Mouse (Mus musculus) lung, postnatal 36 days (tissue): ENCODE results near the gene Mkrn1.
"Not testable (repeated sequence)": the region's sequence is repeated elsewhere in the genome, so short reads cannot be mapped to it uniquely, and the experiment has no call there.

ENCODE experiments used
- DNase-seq: peaks from one replicate; pipeline ENCODE4 v3.0.0; 2022; ENCODE audit warnings: mixed read lengths

Gene Mkrn1

DNA sequence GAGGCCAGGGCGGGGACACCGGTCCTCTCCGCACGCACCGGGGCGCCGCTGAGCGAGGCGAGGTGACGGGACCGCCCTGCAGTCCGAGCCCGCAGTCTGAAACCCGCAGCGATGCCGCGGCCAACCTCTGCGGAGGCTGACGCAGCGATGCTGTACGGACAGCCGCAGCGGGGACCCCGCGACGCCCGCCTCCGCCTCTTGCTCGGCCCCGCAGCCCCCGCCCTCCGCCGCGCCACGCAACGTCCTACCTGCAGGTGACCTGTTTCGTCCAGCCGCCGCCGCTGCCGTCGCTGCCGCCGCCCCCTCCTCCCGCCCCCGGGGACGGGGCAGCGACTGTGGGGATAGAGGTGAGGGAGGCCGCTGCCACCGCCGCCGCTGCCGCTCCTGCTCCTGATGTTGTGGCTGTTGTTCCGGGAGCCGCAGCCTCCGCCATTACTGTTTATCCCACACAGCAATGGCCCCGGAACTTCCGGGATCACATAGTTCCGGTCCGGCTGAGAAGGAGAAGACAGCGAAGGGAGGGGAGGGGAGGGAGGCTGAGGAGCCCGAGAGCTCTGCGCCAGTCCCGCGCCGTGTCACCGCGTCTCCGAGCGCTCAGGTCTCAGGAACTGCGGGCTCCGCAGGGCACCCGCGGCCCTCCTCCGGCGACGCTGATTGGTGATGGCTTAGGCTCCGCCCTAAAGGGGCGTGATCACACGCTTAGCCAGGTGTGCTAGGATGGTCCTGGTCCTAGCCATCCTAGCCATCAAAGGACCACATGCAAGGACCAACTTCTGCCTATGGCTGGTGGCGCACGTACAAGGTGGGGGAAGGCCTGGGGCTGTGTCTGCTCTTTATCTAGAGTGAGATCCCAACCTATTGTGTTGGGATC is at the start of gene Mkrn1:
Mkrn1 (minus strand) TSS at position 612 of the 871 bp plus-strand sequence.
- peak; percentile 86 for DNase-seq

DNA sequence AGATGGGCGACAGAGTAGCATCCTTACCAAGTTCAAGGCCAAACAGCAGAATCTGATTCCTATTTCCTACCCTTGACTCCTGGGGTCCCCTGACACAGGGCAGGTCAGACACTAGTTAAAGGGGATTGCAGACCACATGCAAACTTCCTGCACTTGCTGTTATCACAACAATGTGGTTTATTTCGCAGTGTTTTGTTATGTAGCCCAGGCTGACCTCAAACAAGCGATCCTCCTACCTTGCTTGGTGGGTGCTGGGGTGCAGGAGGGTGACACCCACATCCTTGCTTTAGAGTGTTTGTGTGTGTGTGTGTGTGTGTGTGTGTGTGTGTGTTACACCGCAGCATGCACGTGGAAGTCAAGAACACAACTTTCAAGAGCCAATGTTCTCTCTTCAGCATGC is 49.2 kb upstream of the Mkrn1 start:
- DNase-seq = no peak

DNA sequence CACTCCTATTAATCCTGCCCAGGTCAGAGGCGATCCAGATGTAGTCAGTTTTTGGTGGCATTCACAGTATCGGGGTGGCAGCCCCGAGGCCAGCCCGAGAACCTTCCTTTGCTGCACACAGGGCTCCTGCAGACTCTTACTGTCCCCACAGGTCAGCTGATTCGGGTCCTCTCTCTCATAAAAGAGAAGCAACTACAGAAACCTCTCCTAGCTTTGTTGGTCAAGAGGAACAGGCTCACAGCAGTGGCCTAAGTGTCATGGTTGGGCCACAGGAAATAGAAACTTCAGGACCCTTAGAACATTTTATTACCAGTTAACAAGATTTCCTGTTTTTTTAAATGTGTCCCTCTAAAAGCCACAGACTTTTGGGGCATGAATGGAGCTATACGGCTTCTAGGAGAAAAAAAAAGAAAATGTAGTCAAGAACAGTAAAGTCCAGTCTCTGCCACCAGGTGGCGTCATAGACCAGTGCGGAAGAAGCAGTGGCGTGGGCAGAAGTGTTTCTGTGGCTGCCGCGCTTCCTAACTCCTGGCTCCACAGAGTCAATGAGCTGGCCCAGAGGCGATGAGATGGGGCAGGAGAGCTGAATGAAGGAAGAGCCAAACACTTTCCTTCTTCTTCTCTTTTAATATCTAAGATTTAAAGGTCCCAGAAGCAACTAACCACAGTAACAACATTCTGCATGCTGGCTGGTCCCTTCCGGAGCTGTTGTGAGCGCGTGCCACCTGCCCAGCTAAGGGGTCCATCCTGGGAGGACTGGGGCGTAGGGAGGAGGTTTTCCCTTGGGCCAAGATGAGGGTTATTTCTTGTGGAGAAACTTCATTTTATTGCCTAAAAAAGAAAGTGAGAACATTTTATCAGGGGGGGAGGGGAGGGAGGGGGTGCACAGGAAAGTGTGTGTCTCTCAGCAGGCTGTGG is 42.6 kb upstream of the Mkrn1 start:
- peak; percentile 92 for DNase-seq

- DNase-seq = peak; percentile 27
Measured at GRCm38 (mm10) chr6:39460040-39460439, 39.8 kb upstream of the Mkrn1 start.

DNA sequence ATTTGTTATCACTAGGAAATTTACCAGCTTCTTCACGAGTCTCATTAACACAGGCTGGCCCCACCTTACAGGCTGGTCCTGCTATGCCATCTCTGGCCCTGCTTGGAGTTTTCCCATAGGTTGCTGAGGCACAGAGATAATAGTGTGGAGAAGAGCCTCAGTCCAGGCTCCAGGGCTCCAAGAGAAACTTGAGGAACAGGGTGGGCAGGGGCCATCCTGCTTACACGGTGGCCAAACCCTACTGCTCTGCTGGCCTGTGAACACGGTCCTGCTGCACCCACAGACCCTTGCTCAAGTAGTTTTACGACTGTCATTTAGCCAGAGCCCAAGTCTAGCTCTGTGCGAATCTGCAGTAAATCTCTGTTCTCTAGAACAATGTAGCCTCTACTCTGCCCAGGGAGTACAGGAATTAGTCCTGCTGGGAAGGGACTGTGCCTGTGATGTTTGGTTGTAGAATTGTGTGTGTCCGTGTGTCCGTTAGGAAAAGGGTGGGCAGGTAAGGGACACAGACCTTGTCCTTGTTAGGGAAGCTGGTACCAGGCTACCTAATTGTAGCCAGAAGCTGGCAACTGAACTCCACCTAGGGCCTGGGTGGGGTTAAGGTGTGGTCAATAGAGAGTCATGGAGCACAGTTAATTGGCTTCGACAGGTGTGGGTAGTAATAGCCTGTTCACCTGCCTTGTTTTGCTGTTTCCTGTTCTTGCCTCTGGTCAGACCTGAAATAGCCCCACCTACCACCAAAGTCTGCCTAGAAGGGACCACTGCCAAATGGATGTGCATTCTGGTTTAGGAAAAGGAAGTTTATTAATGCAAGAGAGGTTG is 35.3 kb upstream of the Mkrn1 start:
- no peak for DNase-seq

DNA sequence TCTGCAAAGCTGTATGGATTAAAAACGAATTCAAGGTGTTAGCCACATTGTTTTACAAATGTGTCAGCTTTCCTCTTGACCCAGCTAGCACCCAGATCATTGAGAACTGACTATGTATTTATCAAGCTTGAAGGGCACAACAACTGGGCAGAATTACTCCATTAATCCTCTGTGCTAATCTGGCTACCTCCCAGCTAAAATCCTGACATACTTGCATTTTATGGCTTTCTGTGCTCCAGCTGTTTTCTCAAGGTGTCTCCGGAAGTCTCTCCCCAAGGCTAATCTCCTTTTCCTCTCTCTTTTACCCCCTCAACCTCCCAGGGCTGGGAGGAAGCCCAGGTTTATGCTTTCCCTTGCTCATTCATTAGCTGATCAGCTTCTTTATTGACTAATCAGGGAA is 34.4 kb upstream of the Mkrn1 start:
- no peak for DNase-seq

DNA sequence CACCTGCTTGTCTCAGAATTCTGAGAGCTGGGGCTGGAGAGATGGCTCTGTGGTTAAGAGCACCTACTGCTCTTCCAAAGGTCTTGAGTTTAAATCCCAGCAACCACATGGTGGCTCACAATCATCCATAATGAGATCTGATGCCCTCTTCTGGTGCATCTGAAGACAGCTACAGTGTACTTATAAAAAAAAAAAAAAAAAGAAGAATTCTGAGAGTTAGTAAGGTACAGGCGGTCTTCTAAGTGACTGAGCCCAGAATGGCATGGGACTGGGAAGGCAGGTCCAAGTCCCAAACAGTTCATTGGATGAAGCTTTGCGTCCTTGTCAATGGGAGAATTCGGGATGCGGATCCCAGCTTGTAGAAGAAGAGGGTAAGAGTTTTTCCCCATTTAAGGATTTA is 33.3 kb upstream of the Mkrn1 start:
- DNase-seq = no peak

DNA sequence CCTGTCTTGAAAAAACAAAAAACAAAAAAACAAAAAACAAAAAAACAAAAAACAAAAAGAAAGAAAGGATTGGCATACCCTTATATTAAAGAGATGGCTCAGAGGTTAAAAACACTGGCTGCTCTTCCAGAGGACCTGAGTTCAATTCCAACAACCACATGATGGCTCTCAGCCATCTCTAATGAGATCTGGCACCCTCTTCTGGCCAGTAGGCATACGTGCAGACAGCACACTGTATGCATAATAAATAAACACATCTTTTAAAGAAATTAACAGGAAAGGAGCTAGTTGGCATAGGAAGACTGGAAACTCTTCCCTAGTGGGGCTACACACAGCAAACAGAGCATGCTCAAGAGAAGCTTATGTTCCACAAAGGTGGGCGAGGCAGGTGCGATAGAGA is 30.8 kb upstream of the Mkrn1 start:
- DNase-seq = no peak

- no peak for DNase-seq
Measured at GRCm38 (mm10) chr6:39450580-39450979, 30.3 kb upstream of the Mkrn1 start.

GRCm38 (mm10) chr6:39447429-39448185 is 27.3 kb upstream of the Mkrn1 start:
- no peak for DNase-seq

DNA sequence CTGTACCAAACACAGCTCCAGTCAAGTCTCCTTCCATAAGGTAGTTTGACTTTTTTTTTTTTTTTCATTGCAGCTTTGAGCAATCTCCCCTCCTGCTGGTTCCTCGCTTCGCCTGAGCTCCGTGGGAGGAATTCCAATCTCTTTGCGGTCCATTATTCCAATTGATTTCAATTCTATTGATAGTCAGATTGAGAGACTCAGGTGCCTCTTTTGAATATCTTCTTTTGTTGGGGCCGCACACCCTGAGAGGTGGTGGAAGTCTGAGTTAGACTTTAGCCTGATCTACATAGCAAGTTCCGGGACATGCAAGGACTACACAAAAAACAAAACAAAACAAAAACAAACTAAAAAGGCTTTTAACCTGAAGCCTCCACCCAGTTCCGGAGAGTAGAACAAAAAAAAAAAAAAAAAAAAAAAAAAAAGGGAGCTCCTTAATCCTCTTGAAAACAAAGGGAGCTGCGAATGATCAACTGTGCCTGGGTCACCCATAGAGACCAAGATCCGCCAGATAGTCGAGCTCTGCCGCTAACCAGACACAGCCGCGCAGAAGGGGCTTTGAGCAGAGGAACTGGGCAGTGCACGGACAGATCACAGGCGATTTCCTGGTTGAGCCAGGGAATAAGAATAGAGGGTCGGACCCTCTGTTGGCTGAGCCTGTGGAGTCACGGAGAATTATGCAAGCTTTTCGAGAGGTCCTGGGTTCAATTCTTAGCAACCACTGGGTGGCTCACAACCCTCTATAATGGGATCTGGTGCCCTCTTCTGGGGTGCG is 25.7 kb upstream of the Mkrn1 start:
- no peak for DNase-seq

GRCm38 (mm10) chr6:39442786-39443287 is 22.6 kb upstream of the Mkrn1 start:
- DNase-seq = no peak

DNA sequence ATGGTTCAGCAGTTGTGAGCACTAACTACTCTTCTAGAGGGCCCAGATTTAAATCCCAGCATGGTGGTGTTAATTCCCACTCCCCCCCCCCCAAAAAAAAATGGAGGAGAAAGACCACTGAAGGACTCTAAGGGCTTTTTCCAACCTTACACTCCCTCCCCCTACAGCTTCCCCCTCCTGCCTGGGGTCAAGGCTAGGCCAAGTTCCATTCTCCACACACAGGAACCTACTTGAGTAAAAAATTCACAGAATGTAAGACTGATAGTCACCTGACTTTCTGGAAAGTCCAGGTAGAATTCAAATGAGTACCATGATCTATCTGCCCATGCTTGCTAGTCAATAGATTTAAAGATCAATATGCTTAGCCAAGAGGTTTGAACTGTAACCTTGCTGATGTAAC is 19.9 kb upstream of the Mkrn1 start:
- no peak for DNase-seq

GRCm38 (mm10) chr6:39437519-39437918 is 17.3 kb upstream of the Mkrn1 start:
- not testable (repeated sequence) for DNase-seq

GRCm38 (mm10) chr6:39435875-39436274 is 15.6 kb upstream of the Mkrn1 start:
- DNase-seq = no peak

DNA sequence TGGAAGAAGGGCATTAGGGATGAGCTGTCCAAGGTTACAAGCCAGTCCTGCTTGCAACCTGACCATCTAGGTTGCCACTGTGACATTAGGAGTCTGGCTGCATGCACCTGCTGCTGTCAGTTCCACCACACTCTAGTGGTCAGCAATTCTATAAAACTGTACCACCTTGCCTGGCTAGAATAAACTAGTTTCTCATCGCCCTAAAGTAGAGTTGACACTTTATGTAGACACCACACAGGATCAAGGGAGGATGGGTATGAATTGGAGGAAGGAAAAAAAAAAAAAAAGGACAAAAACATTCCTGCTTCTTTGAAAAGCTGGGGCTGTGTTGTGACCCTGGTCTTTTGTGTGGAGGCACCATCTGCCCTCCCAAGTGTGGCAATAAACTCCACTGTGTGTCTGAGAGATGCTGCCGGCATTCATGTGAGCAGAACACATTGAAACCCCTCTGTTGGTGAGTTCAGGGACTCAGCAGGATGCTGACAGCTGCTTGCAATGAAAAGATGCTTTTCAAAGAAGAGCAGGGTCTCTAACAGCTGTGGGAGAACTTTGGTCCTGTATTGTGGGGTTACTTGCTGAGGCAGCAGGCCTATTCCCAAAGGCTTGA is 14.7 kb upstream of the Mkrn1 start:
- no peak for DNase-seq

- DNase-seq = no peak
Measured at GRCm38 (mm10) chr6:39434111-39434885, 14.0 kb upstream of the Mkrn1 start.

- DNase-seq = no peak
Measured at GRCm38 (mm10) chr6:39433701-39434100, 13.4 kb upstream of the Mkrn1 start.

DNA sequence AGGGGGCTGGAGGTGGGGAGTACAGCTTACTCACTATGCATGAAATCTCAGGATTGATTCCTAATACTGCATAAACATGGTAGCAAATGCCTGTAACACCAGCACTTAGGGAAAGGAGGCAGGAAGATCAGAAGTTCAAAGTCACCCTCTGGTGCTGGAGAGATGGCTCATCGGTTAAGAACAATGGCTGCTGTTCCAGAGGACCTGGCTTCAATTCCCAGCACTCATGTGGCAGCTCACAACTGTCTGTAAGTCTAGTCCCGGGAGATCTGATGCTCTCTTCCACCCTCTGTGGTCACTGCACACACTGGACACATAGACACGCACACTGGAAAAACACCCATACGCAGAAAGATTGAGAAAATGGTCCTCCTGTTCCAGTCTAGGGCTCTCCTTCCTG is 12.9 kb upstream of the Mkrn1 start:
- DNase-seq = no peak

DNA sequence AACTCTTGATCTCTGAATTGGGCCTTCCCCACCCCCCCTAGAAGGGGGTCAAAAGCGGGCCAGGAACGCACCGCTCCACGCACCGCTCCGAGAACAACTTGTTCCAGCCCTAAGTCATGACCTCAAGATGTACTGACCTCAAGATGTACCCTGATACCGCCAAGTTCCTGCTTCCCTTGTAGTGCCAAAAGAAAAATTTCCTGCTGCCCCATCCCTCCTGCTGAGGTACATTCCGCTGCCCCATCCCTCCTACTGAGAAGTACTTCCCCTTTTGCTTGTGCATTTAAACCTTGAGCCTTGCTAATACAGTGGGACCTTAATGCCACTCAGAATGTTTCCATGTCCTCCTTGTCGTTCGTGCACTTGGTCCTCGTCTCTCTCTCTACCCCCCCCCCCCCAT is 10.5 kb upstream of the Mkrn1 start:
- no peak for DNase-seq
